Mouse (Mus musculus) intestine, embryonic 16.5 days (tissue): Measurements from ENCODE around the gene Epb41. TPM values are rescaled to one million over a fixed set of nuclear protein-coding genes. Genes with fewer than 3 reads are reported as not detected.

ENCODE experiments used
- ATAC-seq: fragments of 200-750 bp; cut with Nextera tagmentation; 2 replicates; pipeline ENCODE4 v1.8.0; 2017; ENCODE audit warnings: moderate TSS enrichment, moderate library complexity
- H3K27ac ChIP-seq: fragments of 300-500 bp; sonication (generic); 2 replicates; pipeline ENCODE4 v1.5.1; 2014; ENCODE audit warnings: mild to moderate bottlenecking, low read length
- H3K27me3 ChIP-seq: fragments of 300-500 bp; sonication (generic); replicated peaks from 2 replicates; pipeline ENCODE4 v1.6.1; 2014; ENCODE audit warnings: low read length, control low read depth, mixed read lengths; ENCODE audit not compliant: control insufficient read depth, insufficient read depth
- H3K36me3 ChIP-seq: fragments of 300-500 bp; sonication (generic); 2 replicates; pipeline ENCODE4 v1.6.1; 2014; ENCODE audit warnings: low read length, control low read depth; ENCODE audit not compliant: control insufficient read depth, insufficient read depth
- H3K4me1 ChIP-seq: fragments of 300-500 bp; sonication (generic); 2 replicates; pipeline ENCODE4 v1.6.1; 2014; ENCODE audit warnings: low read length, control low read depth, mixed read lengths; ENCODE audit not compliant: control insufficient read depth, insufficient read depth
- H3K4me2 ChIP-seq: fragments of 300-500 bp; sonication (generic); 2 replicates; pipeline ENCODE4 v1.6.1; 2014; ENCODE audit warnings: low read depth, low read length, control low read depth
- H3K4me3 ChIP-seq: fragments of 300-500 bp; sonication (generic); 2 replicates; pipeline ENCODE4 v1.5.1; 2014; ENCODE audit warnings: mild to moderate bottlenecking, low read length
- H3K9ac ChIP-seq: fragments of 300-500 bp; sonication (generic); 2 replicates; pipeline ENCODE4 v1.6.1; 2014; ENCODE audit warnings: low read depth, low read length
- H3K9me3 ChIP-seq: fragments of 300-500 bp; sonication (generic); 2 replicates; pipeline ENCODE4 v1.6.1; 2016; ENCODE audit warnings: low read length, control low read depth; ENCODE audit not compliant: control insufficient read depth
- WGBS: fragments of 180-500 bp; shearing (Covaris S2); extraction: QIAGEN DNeasy Blood & Tissue Kit; methylation state at CpG from one replicate; pipeline ENCODE4 v1.1.7; 2014; 5-methylcytosine and 5-hydroxymethylcytosine counted together
- polyA plus RNA-seq: library from polyadenylated mRNA; unstranded; fragments of >200 nt; fragmentation: Nextera tagmentation; extraction: Ambion mirVana; gene quantifications from 2 replicates; pipeline ENCODE4 v1.2.1, GENCODE M21; 2015

The Epb41 gene
- polyA plus RNA-seq, 1 experiment from 2014 or later = 41.5 TPM

DNA sequence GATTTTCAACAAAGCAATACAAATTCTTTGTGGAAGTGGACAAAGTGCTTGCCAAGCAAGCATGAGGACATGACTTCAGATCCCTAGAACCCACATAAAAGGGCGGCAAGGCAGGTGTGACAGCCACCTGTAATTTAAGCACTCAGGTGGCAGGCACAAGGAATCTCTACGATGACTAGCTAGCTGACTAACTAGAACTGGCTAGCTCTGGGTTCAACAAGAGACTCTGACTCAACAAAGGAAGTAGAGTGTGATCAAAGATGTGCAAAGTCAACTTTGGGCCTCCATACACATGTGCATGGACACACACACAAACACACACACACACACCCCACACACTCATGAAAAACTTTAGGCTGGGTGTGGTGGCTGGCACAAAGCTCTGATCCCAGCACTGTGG lies 35.6 kb downstream of the Epb41 start:
- no peaks in the 10 kb centered on the region for H3K27me3 ChIP-seq
- H3K4me2 ChIP-seq = no peak overlapping the region
- H3K9ac ChIP-seq = no peak overlapping the region
- H3K4me1 ChIP-seq = 0 out of 2 replicates have a peak, but pooled peaks cover 3% of the 10 kb centered on the region
- H3K9me3 ChIP-seq = no peaks in the 10 kb centered on the region
- no peaks in the 10 kb centered on the region for H3K36me3 ChIP-seq
- no peak for ATAC-seq
- 87% methylated on average over 2 of the region's 2 CpGs for WGBS
- no peak overlapping the region for H3K4me3 ChIP-seq
- no peak overlapping the region for H3K27ac ChIP-seq

- no peak overlapping the region for H3K27ac ChIP-seq
- H3K36me3 ChIP-seq = no peaks in the 10 kb centered on the region
- H3K4me1 ChIP-seq = 0 out of 2 replicates have a peak, but pooled peaks cover 3% of the 10 kb centered on the region
- no peak overlapping the region for H3K4me3 ChIP-seq
- H3K27me3 ChIP-seq = no peaks in the 10 kb centered on the region
- WGBS = 76% methylated on average over 2 of the region's 2 CpGs
- no peak overlapping the region for H3K9ac ChIP-seq
- no peak overlapping the region for H3K4me2 ChIP-seq
- no peaks in the 10 kb centered on the region for H3K9me3 ChIP-seq
- no peak for ATAC-seq
Measured at GRCm38 (mm10) chr4:132038809-132039208, 36.3 kb downstream of the Epb41 start.

DNA sequence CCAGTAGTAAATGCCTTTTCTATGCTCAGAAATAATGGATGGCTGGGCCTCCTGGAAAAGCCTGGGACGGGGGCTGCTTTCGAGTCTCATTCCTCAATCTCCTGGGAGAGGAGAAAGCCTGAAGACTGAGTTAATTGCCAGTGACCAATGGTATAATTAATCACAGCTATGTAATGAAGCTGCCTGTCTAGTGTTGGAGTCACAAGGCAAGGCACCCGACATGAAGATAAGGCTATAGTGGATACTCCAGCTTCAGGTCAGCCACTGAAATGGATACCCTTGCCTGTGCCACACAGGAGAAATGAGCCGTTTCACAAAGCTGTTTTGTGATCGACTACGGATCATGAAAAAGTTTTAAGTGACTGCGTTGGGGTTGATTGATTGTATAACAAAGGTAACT lies 37.1 kb downstream of the Epb41 start:
- Histone ChIP-seq H3K4me3 (no peak overlapping the region), H3K9ac (no peak overlapping the region), H3K4me2 (no peak overlapping the region), H3K4me1 (0 out of 2 replicates have a peak, but pooled peaks cover 3% of the 10 kb centered on the region), H3K27me3 (no peaks in the 10 kb centered on the region), H3K36me3 (no peaks in the 10 kb centered on the region), H3K27ac (no peak overlapping the region), H3K9me3 (no peaks in the 10 kb centered on the region)
- ATAC-seq = no peak
- 47% methylated on average over 7 of the region's 7 CpGs for WGBS

GRCm38 (mm10) chr4:132037137-132037536 lies 38.0 kb downstream of the Epb41 start:
- no peaks in the 10 kb centered on the region for H3K9me3 ChIP-seq
- WGBS = 52% methylated on average over 5 of the region's 5 CpGs
- 0 out of 2 replicates have a peak, but pooled peaks cover 3% of the 10 kb centered on the region for H3K4me1 ChIP-seq
- H3K4me2 ChIP-seq = no peak overlapping the region
- H3K27me3 ChIP-seq = no peaks in the 10 kb centered on the region
- H3K36me3 ChIP-seq = no peaks in the 10 kb centered on the region
- H3K27ac ChIP-seq = no peak overlapping the region
- no peak overlapping the region for H3K9ac ChIP-seq
- H3K4me3 ChIP-seq = no peak overlapping the region
- ATAC-seq = no peak; the same call in 1 of the 2 replicates

- WGBS = 71% methylated on average over 2 of the region's 2 CpGs
- Histone ChIP-seq H3K4me1 (0 out of 2 replicates have a peak, but pooled peaks cover 3% of the 10 kb centered on the region), H3K9me3 (no peaks in the 10 kb centered on the region), H3K36me3 (no peaks in the 10 kb centered on the region), H3K9ac (no peak overlapping the region), H3K27ac (no peak overlapping the region), H3K27me3 (no peaks in the 10 kb centered on the region), H3K4me2 (no peak overlapping the region), H3K4me3 (no peak overlapping the region)
- no peak for ATAC-seq
Measured at GRCm38 (mm10) chr4:132034242-132034641, 40.9 kb downstream of the Epb41 start.

- WGBS = 92% methylated on average over 1 of the region's 1 CpGs
- Histone ChIP-seq H3K9me3 (no peaks in the 10 kb centered on the region), H3K36me3 (no peaks in the 10 kb centered on the region), H3K9ac (no peak overlapping the region), H3K4me2 (no peak overlapping the region), H3K4me3 (no peak overlapping the region), H3K27ac (no peak overlapping the region), H3K4me1 (0 out of 2 replicates have a peak, but pooled peaks cover 3% of the 10 kb centered on the region), H3K27me3 (no peaks in the 10 kb centered on the region)
- ATAC-seq = no peak
Measured at GRCm38 (mm10) chr4:132033183-132033582, 41.9 kb downstream of the Epb41 start.

DNA sequence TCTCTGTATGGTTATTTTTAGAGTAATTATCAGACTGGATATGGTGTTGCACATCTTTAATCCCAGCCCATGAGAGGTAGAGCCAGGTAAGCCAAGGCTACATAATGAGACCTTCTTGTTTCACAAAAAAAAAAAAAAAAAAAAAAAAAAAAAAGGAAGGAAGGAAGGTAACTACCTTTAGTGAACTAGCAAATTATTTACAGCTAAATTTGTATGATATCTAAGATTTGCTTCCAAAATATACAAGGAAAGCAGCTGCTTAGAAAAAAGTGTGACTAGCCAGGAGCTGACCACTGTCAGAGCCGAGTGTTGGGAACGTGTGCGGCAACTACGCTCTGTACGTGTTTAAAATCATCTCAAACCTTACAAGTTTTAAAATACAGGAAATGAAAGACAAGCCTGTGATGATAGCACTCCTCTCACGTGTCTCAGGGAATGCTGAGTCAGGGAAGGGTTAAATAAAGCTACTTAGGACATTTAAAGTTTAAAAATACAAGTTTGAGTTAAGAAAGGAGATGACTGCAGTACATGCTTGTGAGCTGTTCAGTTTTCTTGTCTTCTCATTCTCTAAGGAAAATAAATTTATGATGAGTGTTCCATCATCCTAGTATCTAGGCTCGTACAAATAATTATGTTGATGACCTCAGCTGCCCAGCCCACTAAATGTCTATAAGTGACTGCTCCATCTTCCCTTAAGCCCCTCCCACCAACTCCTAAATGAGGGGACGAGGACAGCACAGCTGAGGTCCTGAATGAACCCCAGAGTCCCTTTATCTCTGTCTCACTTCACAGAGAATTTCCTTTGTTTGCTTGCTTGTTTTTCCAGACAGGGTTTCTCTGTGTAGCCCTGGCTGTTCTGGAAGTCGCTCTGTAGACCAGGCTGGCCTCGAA lies 45.0 kb downstream of the Epb41 start:
- H3K4me1 ChIP-seq = no peaks in the 10 kb centered on the region
- H3K27ac ChIP-seq = no peak overlapping the region
- no peak overlapping the region for H3K9ac ChIP-seq
- no peaks in the 10 kb centered on the region for H3K9me3 ChIP-seq
- H3K27me3 ChIP-seq = no peaks in the 10 kb centered on the region
- no peak overlapping the region for H3K4me2 ChIP-seq
- WGBS = 62% methylated on average over 10 of the region's 10 CpGs
- ATAC-seq = no peak
- no peaks in the 10 kb centered on the region for H3K36me3 ChIP-seq
- H3K4me3 ChIP-seq = no peak overlapping the region

GRCm38 (mm10) chr4:132027806-132028205 lies 47.3 kb downstream of the Epb41 start:
- 95% methylated on average over 1 of the region's 1 CpGs for WGBS
- H3K36me3 ChIP-seq = no peaks in the 10 kb centered on the region
- no peaks in the 10 kb centered on the region for H3K4me1 ChIP-seq
- H3K9me3 ChIP-seq = no peaks in the 10 kb centered on the region
- no peak for ATAC-seq
- no peak overlapping the region for H3K27ac ChIP-seq
- H3K9ac ChIP-seq = no peak overlapping the region
- H3K27me3 ChIP-seq = no peaks in the 10 kb centered on the region
- H3K4me2 ChIP-seq = no peak overlapping the region
- no peak overlapping the region for H3K4me3 ChIP-seq

DNA sequence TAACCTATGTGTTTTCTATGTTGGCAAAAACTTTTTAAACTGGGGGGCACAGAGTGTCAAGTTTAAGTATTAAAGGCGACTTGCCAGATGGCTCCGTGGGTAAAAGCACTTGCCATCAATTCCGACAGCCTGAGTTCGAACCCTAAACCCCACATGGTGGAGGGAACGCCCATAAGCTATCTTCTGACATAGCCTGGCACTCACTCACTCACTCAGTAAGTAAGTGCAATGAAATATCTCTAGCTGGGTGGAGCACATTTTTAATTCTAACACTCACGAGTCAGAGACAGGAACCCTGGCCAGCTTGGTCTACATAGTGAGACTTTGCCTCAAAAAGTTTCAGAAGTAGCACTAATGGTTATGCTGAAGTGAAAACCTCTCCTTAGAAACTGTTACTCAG lies 48.0 kb downstream of the Epb41 start:
- WGBS = 81% methylated on average over 6 of the region's 6 CpGs
- no peaks in the 10 kb centered on the region for H3K9me3 ChIP-seq
- H3K27ac ChIP-seq = no peak overlapping the region
- no peaks in the 10 kb centered on the region for H3K27me3 ChIP-seq
- H3K36me3 ChIP-seq = no peaks in the 10 kb centered on the region
- no peak overlapping the region for H3K4me3 ChIP-seq
- no peak for ATAC-seq
- no peaks in the 10 kb centered on the region for H3K4me1 ChIP-seq
- H3K4me2 ChIP-seq = no peak overlapping the region
- H3K9ac ChIP-seq = no peak overlapping the region
